Mouse (Mus musculus) bone marrow, adult 2 months (tissue): ENCODE data around the gene Atpaf2. TPM values are rescaled to one million over a fixed set of nuclear protein-coding genes. Genes with fewer than 3 reads are reported as not detected.
A peak's percentile ranks its signal among the peaks of the same experiment; 100 is the strongest.

ENCODE experiments used
- H3K27ac ChIP-seq: fragments of 200-500 bp; 2 replicates; pipeline ENCODE4 v1.5.1; 2012; ENCODE audit warnings: low read depth, mild to moderate bottlenecking, control low read depth, inconsistent platforms, low read length; ENCODE audit not compliant: control insufficient read depth, poor library complexity, insufficient read depth
- H3K4me1 ChIP-seq: fragments of 200-500 bp; 2 replicates; pipeline ENCODE4 v1.6.1; 2011; ENCODE audit warnings: low read length; ENCODE audit not compliant: control insufficient read depth, insufficient read depth
- H3K4me3 ChIP-seq: fragments of 200-500 bp; replicated peaks from 2 replicates; pipeline ENCODE3; 2011; ENCODE audit warnings: mild to moderate bottlenecking, low read depth, low read length, control low read depth; ENCODE audit not compliant: control insufficient read depth
- CTCF ChIP-seq: fragments of 200-500 bp; IDR thresholded peaks from 2 replicates; pipeline ENCODE4 v1.5.1; 2011; ENCODE audit warnings: low read length, control low read depth; ENCODE audit not compliant: control insufficient read depth, insufficient read depth
- POLR2A ChIP-seq: fragments of 200-500 bp; IDR thresholded peaks from 2 replicates; pipeline ENCODE4 v1.6.1; 2011; ENCODE audit warnings: low read depth, mild to moderate bottlenecking, control low read depth, low read length, borderline replicate concordance; ENCODE audit not compliant: control insufficient read depth
- WGBS: fragments of 180-500 bp; shearing (Covaris S2); methylation state at CpG from one replicate; pipeline ENCODE4 v1.1.7; 2018; 5-methylcytosine and 5-hydroxymethylcytosine counted together
- polyA plus RNA-seq: library from polyadenylated mRNA; stranded (reverse); fragments of >200 nt; gene quantifications from 2 replicates; pipeline ENCODE4 v1.2.4, GENCODE M21; 2011; ENCODE audit warnings: low replicate concordance; ENCODE audit not compliant: missing spikeins, insufficient read depth, insufficient read length

Atpaf2 gene
- polyA plus RNA-seq, 1 experiment: 23.5 TPM

DNA sequence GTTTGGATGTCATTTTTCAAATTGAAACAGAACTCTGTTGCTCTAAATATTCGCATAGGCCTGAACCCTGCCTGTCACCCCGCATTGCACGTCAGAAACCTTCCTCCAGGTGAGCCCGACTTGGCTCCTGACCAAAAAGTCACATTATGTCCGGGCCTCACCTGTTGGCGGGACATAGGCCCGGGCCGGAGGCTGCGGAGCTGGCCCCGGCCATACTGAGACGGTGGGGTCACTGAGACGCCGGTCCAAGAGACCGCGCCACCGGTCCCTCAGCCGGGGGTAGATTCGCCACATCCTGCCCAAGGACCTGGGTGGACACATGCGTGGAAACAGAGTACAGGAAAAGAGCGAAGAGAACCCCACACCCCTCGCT is 1.7 kb downstream of the Atpaf2 start:
- H3K27ac ChIP-seq: peak overlapping the region; percentile 48

DNA sequence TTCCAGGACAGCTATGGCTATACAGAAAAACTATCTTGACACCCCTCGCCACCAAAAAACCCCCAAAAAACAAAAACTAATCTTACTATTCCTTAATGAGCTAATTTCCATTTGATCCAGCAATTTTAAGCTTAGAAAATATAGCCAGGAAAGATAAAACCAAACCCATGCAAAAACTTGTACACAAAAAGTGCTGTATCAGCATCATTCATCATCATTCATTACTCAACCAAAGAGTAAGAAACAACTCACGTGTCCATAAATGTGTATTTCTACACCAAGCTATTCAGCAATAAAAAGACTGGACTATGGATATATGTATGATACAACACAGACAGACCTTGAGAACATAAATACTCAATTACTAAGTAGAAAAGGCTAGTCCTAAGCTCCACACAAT is 5.3 kb downstream of the Atpaf2 start:
- Histone ChIP-seq H3K27ac (no peak overlapping the region), H3K4me1 (peaks cover 1% of the 10 kb centered on the region; the same call in 1 of the 2 replicates), H3K4me3 (no peak overlapping the region)
- 67% methylated on average over 2 of the region's 2 CpGs for WGBS
- no peak for TF ChIP-seq POLR2A
- no peak for TF ChIP-seq CTCF

More for the DNA sequence above, 1.7 kb downstream of the Atpaf2 start:
- TF ChIP-seq POLR2A: no peak
- peak overlapping the region; percentile 96 for H3K4me3 ChIP-seq
- under 1% methylated on average over 21 of the region's 21 CpGs for WGBS
- peaks cover 5% of the 10 kb centered on the region for H3K4me1 ChIP-seq

DNA sequence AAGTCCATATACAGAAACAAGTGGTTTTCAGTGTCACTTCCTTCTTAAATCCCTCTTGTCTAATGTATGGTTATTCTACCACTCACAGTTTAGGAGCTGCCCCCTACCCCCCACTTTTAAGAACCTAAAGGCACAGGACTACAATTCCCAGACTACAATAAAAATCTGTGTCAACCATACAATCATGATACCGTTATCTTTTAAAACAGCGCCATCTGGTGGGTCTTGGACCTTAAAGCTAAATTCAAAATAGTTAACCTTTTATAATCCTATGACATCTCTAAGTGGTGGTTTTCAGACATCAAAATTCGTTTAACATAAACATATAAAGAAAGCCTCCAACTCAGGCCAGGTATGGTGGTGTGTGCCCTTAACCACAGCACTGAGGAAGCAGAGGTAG is 6.1 kb downstream of the Atpaf2 start:
- WGBS: 2% methylated on average over 3 of the region's 3 CpGs
- no peak for TF ChIP-seq POLR2A
- TF ChIP-seq CTCF: no peak
- H3K4me3 ChIP-seq: no peak overlapping the region

DNA sequence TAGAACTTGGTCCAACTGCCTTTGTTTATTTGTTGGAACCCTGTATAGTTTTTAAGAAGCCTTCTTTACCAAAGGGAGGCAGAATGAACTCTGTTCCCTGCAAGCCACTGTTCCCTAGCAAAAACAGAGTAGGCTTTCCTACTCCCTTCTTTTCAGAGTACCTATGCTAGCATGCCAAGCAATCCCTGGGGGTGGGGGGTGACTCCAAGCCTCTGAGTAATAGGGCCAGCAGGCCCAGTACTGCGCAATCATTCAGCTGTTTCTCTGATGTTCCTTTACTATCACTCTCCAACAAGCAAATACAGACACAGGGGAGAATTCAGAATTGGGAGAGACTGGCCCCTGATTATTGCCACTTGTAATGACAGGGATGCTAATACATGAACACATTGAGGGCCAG is 11.7 kb downstream of the Atpaf2 start:
- Histone ChIP-seq H3K4me3 (no peak overlapping the region), H3K4me1 (no peaks in the 10 kb centered on the region), H3K27ac (no peak overlapping the region)
- WGBS: 96% methylated on average over 1 of the region's 1 CpGs
- TF ChIP-seq POLR2A (no peak), CTCF (no peak)

More for the DNA sequence above, 6.1 kb downstream of the Atpaf2 start:
- peaks cover 1% of the 10 kb centered on the region; the same call in 1 of the 2 replicates for H3K4me1 ChIP-seq
- no peak overlapping the region for H3K27ac ChIP-seq

DNA sequence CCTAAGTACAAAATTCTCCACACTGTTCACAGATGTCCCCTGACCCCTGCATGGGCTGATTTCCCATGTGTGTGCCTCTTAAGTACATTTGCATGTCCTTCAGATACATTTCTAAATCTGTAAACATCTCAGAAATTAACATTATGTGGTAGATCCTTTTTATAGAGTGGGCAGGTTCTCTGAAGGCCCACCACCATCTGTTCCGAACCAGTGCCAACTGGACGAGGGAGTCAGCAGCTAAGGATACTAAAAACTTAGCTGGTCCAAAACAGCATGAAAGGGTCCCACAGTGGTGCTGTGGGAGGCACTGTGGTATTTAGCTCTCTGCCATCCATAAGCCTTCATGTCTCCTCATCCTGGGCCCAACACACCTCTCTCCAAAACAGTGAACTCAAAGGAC is 21.1 kb downstream of the Atpaf2 start:
- Histone ChIP-seq H3K4me3 (no peak overlapping the region), H3K27ac (no peak overlapping the region), H3K4me1 (no peaks in the 10 kb centered on the region)
- 80% methylated on average over 2 of the region's 2 CpGs for WGBS
- TF ChIP-seq CTCF (no peak), POLR2A (no peak)

DNA sequence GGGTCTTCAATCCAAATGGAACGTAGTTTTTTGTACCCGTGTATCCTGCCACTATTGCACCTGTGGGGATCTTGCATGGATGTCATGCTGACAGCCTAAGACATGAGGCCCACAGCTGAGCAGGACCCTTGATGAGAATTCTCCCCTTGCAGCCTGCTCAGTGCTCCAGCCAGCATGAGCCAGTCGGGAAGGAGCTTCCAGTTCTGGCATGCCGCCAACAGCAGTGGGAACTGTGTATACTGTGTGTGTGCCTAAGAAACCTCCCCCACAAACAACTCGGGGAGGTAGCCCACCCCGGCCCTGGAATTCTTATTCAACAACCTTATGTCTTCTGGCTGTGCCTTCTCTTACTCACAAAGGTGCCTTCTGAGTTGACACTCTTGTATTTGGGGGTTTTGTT is 21.7 kb downstream of the Atpaf2 start:
- Histone ChIP-seq H3K4me3 (no peak overlapping the region), H3K4me1 (no peaks in the 10 kb centered on the region), H3K27ac (no peak overlapping the region)
- 80% methylated on average over 6 of the region's 6 CpGs for WGBS
- TF ChIP-seq POLR2A (no peak), CTCF (no peak)

DNA sequence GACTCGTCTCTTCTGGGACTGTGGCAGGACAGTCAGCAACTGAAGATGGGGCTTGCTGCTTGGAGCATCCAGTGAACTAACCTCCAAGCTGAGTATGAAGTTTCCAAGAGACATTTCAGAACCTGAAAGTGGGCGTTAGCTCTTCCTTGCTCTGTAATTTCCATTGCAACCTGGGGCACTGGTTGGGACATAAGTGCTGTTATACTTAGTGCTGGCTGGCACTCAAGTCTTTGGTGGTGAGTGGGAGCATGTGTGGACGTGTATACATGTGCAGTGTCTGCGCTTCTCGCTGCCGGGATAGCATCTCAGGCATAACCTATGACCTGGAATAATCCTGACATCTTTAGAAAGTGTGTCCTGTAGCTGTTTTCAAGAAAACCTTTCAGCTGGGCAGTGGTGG is 26.9 kb downstream of the Atpaf2 start:
- Histone ChIP-seq H3K4me1 (no peaks in the 10 kb centered on the region), H3K27ac (no peak overlapping the region), H3K4me3 (no peak overlapping the region)
- TF ChIP-seq CTCF: no peak
- no peak for TF ChIP-seq POLR2A
- 77% methylated on average over 6 of the region's 6 CpGs for WGBS

DNA sequence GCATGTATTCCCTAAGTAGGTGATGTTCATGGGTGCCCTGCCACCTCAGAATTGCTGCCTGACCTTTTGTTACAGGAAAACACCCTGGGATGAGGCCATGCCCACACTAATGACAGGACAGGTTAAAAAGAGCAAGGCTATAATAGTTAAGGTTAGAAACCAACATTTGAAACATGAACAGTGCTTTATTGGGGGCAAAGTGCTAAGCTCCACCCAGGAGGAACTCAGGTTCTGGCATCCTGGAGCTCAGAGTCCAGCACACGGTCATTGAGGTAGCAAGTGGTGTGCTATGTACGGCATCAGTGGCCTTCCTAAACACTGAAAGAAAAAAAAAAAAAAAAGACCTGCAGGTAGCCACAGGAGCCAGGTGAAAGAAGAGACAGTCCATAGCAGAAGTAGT is 30.3 kb downstream of the Atpaf2 start:
- Histone ChIP-seq H3K4me1 (no peaks in the 10 kb centered on the region), H3K27ac (no peak overlapping the region), H3K4me3 (no peak overlapping the region)
- 80% methylated on average over 2 of the region's 2 CpGs for WGBS
- TF ChIP-seq CTCF: no peak

DNA sequence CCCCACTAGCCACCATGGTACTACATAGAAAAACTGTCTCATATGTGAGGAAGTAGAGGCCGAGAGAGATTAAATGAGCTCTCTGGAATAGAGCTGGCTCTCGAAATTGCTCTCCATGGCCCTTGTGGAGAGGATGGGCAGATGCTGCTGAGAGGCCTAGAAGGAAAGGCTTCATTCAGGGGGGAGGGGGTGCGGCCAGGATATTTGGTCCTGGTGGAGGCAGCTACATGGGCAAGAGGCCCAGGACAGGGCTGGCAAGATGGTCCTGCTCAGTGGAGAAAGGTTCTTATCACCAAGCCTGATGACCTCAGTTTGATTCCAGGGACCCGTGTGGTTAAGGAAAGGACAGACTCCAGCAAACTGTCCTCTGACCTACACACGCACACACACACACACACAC is 32.3 kb downstream of the Atpaf2 start:
- 75% methylated on average over 5 of the region's 5 CpGs for WGBS
- no peak overlapping the region for H3K27ac ChIP-seq
- H3K4me1 ChIP-seq: no peaks in the 10 kb centered on the region
- no peak for TF ChIP-seq POLR2A
- TF ChIP-seq CTCF: no peak
- H3K4me3 ChIP-seq: no peak overlapping the region
